ENCODE assay signal across 9 mouse cellular contexts in genomic region chrX:162727367-162727777, GRCm38 (mm10). TPM values are rescaled to one million over a fixed set of nuclear protein-coding genes. Genes with fewer than 3 reads are reported as not detected.
DNase-seq lines count a peak whose midpoint lies in the region; ATAC-seq and TF ChIP-seq lines count a peak whose summit lies in the region.
"Had no signal": no experiment of that assay in that cellular context is flagged by ENCODE, and none has a peak within 500 bp of the region (broad histone marks: within the 10 kb centered on the region; RNA-seq: fewer than 3 reads in every experiment).

No protein-coding gene starts in this region.

- no peak for TF ChIP-seq CTCF in brain, embryonic 14.5 days (IDR thresholded peaks at IDR 0.05; ENCODE audit: borderline replicate concordance, extremely low read depth, insufficient read depth, insufficient read length)

- H3K9me3 ChIP-seq in hindbrain, embryonic 10.5 days: no peaks in the 10 kb centered on the region
- no peaks in the 10 kb centered on the region for H3K9me3 ChIP-seq in hindbrain, embryonic 14.5 days (ENCODE audit: control insufficient read depth, low read length)
- no peaks in the 10 kb centered on the region for H3K9me3 ChIP-seq in midbrain, embryonic 11.5 days (ENCODE audit: control insufficient read depth, low read length)
- H3K9me3 ChIP-seq: embryonic facial prominence, embryonic 15.5 days had no signal

- H3K4me3 ChIP-seq in hindbrain, embryonic 10.5 days: peak overlapping the region; percentile 24; the same call in 1 of the 2 replicates
- no peak overlapping the region for H3K4me3 ChIP-seq in hindbrain, embryonic 14.5 days (replicated peaks; ENCODE audit: low read length)
- H3K4me3 ChIP-seq in midbrain, embryonic 11.5 days (ENCODE audit: low read depth, low read length): no peak overlapping the region
- H3K4me3 ChIP-seq: embryonic facial prominence, embryonic 15.5 days had no signal

- DNase-seq in hindbrain, embryonic 10.5 days (ENCODE audit: low spot score): peak; percentile 75
- no peak for DNase-seq in hindbrain, embryonic 14.5 days (ENCODE audit: low spot score)
- peak; percentile 50 for DNase-seq in brain, embryonic 14.5 days (ENCODE audit: low read depth)
- DNase-seq in midbrain, embryonic 11.5 days (ENCODE audit: low spot score, missing footprints): peak; percentile 93
- no peak for DNase-seq in cerebellum, adult 9-10 months
- no peak for DNase-seq in thymus, postnatal 14 days
- DNase-seq in cerebellum, postnatal 25 days: no peak

- H3K4me1 ChIP-seq in hindbrain, embryonic 10.5 days (replicated peaks): peaks cover 15% of the 10 kb centered on the region
- no peaks in the 10 kb centered on the region for H3K4me1 ChIP-seq in hindbrain, embryonic 14.5 days (replicated peaks; ENCODE audit: control insufficient read depth, insufficient read depth, low read length)
- H3K4me1 ChIP-seq in midbrain, embryonic 11.5 days (ENCODE audit: control insufficient read depth, insufficient read depth, low read length): peaks cover 5% of the 10 kb centered on the region; the same call in 1 of the 2 replicates
- H3K4me1 ChIP-seq: embryonic facial prominence, embryonic 15.5 days had no signal

- H3K27ac ChIP-seq in hindbrain, embryonic 10.5 days: peak overlapping the region; percentile 82
- H3K27ac ChIP-seq in hindbrain, embryonic 14.5 days: no peak overlapping the region
- no peak overlapping the region for H3K27ac ChIP-seq in midbrain, embryonic 11.5 days (ENCODE audit: low read depth, low read length)
- H3K27ac ChIP-seq: embryonic facial prominence, embryonic 15.5 days had no signal

- WGBS in hindbrain, embryonic 10.5 days: 19% methylated on average over 13 of the region's 13 CpGs
- WGBS in hindbrain, embryonic 14.5 days: 21% methylated on average over 13 of the region's 13 CpGs
- 26% methylated on average over 13 of the region's 13 CpGs for WGBS in midbrain, embryonic 11.5 days

- no peaks in the 10 kb centered on the region for H3K36me3 ChIP-seq in hindbrain, embryonic 10.5 days
- H3K36me3 ChIP-seq in hindbrain, embryonic 14.5 days (replicated peaks; ENCODE audit: control insufficient read depth, insufficient read depth): no peaks in the 10 kb centered on the region
- no peaks in the 10 kb centered on the region for H3K36me3 ChIP-seq in midbrain, embryonic 11.5 days (ENCODE audit: control insufficient read depth, insufficient read depth, low read length)
- H3K36me3 ChIP-seq: embryonic facial prominence, embryonic 15.5 days had no signal

- no peak for TF ChIP-seq POLR2A in brain, embryonic 14.5 days (IDR thresholded peaks at IDR 0.05; ENCODE audit: borderline replicate concordance, extremely low read depth, insufficient read depth, insufficient read length, poor library complexity, severe bottlenecking)

- no peak overlapping the region for H3K9ac ChIP-seq in hindbrain, embryonic 14.5 days
- no peak overlapping the region for H3K9ac ChIP-seq in midbrain, embryonic 11.5 days (ENCODE audit: low read length)
- H3K9ac ChIP-seq: embryonic facial prominence, embryonic 15.5 days had no signal

- no peak overlapping the region for H3K4me2 ChIP-seq in hindbrain, embryonic 14.5 days (replicated peaks)
- peak overlapping the region; percentile 2; the same call in 1 of the 2 replicates for H3K4me2 ChIP-seq in midbrain, embryonic 11.5 days
- H3K4me2 ChIP-seq: embryonic facial prominence, embryonic 15.5 days had no signal

- 0 out of 2 replicates have a peak, but pooled peaks cover 6% of the 10 kb centered on the region for H3K27me3 ChIP-seq in hindbrain, embryonic 10.5 days (ENCODE audit: insufficient read depth, poor library complexity, severe bottlenecking)
- H3K27me3 ChIP-seq in hindbrain, embryonic 14.5 days (ENCODE audit: control insufficient read depth, insufficient read depth, low read length): no peaks in the 10 kb centered on the region
- H3K27me3 ChIP-seq in midbrain, embryonic 11.5 days (ENCODE audit: control insufficient read depth, insufficient read depth, low read length): no peaks in the 10 kb centered on the region
- H3K27me3 ChIP-seq: embryonic facial prominence, embryonic 15.5 days had no signal

- no peak; the same call in 1 of the 2 replicates for ATAC-seq in hindbrain, embryonic 14.5 days (ENCODE audit: low FRiP score)
- peak; percentile 63 for ATAC-seq in granulocyte monocyte progenitor cell, adult 5-6 weeks (replicated peaks; ENCODE audit: poor library complexity, severe bottlenecking)
- peak; percentile 88 for ATAC-seq in midbrain, embryonic 11.5 days (ENCODE audit: low FRiP score)

RNA-seq across cellular contexts. Expression of gene Rbbp7, which starts 32.8 kb away (rescaled TPM):
- polyA plus RNA-seq in hindbrain, embryonic 10.5 days (2016; fragmentation: Nextera tagmentation; extraction: Ambion mirVana): 305 and 387 TPM in 2 replicates
- polyA plus RNA-seq in hindbrain, embryonic 14.5 days (2014; fragmentation: Nextera tagmentation; extraction: Ambion mirVana): 230 and 235 TPM in 2 replicates
- 113 and 119 TPM in 2 replicates for polyA plus RNA-seq in brain, embryonic 14.5 days (2012; rRNA removed)
- total RNA-seq in granulocyte monocyte progenitor cell, adult 5-6 weeks (2014; fragmentation: Nextera tagmentation): 185 and 255 TPM in 2 replicates
- total RNA-seq in granulocyte monocyte progenitor cell, adult 5-6 weeks (2017): 276 and 296 TPM in 2 replicates
- polyA plus RNA-seq in midbrain, embryonic 11.5 days (2014; fragmentation: Nextera tagmentation; extraction: Ambion mirVana): 345 and 352 TPM in 2 replicates

Comparison
In these comparisons a context has a peak if more than half of its experiments do, and no peak if none do; other contexts are left out.
1. DNase-seq: peak in hindbrain, embryonic 10.5 days (single experiment), brain, embryonic 14.5 days (single experiment) and midbrain, embryonic 11.5 days (single experiment); none in hindbrain, embryonic 14.5 days (single experiment), cerebellum, adult 9-10 months (single experiment), thymus, postnatal 14 days (single experiment) and cerebellum, postnatal 25 days (0 of 2).